Mouse (Mus musculus) CD4-positive helper T cell, adult 2 months (primary cell): Measurements from ENCODE around the gene Cpt1c.

Source experiments
- DNase-seq: peaks from one replicate; pipeline ENCODE4 v3.0.0-alpha.2; 2012; ENCODE audit warnings: low read depth, missing footprints, low spot score

Gene Cpt1c

DNA sequence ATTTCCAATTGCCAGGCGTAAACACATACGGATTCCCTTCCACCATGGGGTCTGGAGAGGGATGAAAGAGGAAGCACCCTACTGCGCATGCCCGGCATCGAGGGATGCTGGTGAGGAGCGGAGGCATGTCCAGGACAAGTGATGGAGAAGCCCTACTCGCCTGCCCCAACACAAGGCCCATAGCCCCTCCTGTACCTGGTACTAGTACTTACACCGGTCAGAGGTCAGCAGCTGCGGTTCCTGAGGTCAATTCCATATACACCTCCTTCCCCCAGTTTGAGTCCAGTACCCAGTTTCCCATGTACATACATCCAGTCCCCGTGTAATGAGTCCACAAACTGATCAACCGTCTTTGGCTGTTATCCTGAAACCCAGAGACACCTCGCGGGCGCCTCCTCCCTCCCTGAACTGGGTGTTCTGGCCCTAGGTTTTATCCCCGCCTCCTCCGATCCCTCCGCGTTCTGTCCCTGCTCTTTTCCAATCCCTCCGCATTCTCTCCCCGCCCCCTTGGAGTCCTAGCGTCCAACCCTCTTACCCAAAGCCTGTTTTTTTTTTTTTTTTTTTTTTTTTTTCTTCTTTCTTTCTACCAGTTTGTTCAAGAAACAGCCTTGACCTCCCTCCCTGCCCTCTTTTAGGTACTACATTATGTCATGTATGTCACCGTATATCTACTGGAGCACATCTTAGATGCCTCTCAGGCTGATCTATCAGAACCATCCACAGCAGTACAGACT is at the start of gene Cpt1c:
Gene Cpt1c (minus strand): TSS at position 469 of the 734 bp plus-strand sequence.
- no peak for DNase-seq

DNA sequence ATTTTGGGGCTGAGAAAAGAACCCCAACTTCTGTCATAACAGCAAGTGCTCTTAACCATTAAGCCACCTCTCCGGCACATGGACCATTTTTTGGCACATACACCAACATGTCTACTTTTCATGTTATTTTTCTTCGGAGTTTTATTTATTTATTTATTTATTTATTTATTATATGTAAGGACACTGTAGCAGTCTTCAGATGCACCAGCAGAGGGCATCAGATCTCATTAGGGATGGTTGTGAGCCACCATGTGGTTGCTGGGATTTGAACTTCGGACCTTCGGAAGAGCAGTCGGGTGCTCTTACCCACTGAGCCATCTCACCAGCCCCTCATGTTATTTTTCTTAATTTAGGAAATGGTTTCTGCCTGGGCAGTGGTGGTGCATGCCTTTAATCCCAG is 49.1 kb upstream of the Cpt1c start:
- peak; percentile 28 for DNase-seq

DNA sequence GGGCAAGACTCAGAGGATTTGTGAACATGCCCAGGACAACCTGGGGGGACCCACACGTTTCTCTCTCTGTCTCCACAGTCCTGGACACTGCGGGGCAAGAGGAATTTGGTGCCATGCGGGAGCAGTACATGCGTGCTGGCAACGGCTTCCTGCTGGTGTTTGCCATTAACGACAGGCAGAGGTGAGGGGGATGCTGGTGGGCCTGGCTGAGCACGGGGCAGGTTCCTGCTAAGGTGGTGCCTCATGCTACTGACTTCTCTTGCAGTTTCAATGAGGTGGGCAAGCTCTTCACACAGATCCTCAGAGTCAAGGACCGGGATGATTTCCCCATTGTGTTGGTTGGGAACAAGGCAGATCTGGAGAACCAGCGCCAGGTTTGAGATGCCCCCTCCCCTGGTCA is 45.6 kb upstream of the Cpt1c start:
- no peak for DNase-seq

DNA sequence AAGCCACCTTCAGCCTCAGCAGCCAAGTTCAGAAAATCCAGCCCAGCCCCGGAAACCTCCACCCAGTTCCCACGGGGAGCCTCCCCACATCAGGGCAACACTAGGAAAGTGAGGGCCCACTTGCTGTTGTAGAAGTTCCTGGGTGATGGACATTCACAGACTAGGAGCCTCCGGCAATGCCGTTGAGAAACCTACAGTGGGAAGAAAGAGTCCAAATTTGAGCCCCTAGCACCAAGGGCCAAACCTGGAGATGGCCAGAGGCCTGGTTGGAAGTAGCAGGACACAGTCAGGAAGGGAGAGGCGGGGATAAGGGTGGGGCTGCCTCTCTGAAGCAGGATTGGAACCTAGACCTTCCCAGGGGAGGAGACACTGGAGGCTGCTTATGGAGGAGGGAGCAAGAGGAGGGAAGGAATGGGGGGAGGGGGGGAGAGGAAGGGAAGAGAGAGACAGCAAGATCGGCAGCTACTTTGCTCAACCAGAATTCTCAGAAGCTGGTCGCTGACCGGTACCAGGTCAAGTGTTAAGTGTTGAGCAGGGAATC is 44.5 kb upstream of the Cpt1c start:
- no peak for DNase-seq

DNA sequence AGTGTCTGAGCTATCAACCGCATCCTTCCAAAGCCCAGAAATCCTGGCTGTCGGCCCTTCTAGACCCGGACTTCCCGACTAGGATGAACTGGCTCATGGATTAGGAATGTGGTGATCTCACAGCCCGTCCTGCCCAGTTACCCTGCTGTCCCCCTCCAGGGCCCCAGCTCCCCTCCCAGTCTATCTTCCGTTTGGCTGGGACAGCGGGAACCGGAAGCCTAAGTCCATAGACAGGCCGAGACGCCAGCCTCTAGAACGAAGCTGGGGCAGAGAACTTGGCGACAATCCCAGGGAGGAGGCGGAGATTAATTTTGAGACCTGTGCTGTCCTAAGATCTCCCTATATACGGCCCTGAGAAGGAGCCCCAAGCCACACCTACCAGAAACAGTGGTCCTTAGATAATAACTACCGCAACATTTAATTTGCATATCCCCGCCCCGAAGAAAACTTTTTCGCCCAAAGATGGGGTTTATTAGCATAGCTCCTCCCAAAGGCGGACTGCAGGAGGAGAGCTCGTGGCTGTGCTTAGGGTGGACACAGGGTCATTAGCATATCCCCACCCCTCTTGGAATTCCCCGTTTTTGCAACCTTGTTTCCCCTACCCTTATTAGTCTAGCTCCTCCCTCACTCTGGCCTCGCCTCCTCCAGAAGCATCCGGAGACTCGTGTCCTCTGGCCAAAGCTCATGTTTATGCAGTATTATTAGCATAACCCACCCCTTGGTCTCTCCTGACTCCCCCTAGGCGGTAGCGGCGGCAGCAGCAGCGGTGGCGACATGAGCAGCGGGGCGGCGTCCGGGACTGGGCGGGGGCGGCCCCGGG is 42.8 kb upstream of the Cpt1c start, which contains the start of gene Rras:
Gene Rras (plus strand): TSS at position 720 of the 820 bp plus-strand sequence.
- peak; percentile 98 for DNase-seq

DNA sequence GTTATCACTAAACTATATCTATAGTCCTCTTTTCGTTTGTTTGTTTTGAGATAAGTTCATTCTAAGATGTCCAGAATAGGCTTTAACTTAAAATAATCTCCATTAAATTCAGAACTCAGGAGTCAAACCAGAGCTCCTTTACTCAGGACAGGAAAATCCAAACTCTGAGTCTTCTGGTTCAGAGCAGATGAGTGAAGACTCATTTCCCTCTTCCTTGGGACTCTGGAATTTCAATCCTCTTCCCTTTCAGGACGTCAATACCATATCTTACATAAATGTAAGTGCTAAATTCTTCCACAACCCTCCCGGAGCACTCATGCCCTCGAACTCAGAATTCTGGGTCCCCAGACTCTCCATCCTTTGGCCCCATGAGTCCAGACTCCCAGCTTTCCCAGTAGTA is 42.1 kb upstream of the Cpt1c start:
- no peak for DNase-seq

DNA sequence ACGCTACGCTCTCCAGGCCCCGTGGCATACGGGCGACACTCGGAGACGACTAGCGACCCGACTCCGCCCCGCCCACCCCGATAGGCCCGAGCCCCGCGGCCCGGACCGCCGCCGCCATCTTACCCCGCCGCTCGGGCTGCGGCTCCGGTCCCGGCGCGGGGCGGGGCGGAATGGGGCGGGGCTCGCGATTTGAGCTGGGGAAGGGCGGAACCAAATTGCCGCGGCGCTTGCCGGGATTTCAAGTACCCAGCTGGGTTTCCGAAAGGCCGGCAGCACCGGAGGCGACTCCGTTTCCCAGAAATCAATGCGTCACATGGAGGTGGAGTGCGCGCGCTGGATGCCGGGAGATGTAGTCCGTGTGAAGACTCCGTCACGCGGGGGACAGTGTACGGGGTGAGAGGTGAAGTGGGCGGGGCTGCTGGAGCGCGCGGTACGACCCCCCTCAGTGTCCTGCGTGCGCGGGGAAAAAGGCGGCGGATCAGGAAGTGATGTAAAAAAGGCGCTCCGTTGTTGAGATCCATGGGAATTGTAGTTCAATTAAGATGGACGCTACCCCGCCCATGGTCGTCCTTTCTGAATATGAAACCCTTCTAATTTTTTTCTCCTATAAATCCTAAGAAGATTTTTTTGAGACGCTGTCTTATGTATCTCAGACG is 41.4 kb upstream of the Cpt1c start, which contains the start of gene Scaf1:
Gene Scaf1 (minus strand): TSS at position 407 of the 656 bp plus-strand sequence.
- peak; percentile 100 for DNase-seq

DNA sequence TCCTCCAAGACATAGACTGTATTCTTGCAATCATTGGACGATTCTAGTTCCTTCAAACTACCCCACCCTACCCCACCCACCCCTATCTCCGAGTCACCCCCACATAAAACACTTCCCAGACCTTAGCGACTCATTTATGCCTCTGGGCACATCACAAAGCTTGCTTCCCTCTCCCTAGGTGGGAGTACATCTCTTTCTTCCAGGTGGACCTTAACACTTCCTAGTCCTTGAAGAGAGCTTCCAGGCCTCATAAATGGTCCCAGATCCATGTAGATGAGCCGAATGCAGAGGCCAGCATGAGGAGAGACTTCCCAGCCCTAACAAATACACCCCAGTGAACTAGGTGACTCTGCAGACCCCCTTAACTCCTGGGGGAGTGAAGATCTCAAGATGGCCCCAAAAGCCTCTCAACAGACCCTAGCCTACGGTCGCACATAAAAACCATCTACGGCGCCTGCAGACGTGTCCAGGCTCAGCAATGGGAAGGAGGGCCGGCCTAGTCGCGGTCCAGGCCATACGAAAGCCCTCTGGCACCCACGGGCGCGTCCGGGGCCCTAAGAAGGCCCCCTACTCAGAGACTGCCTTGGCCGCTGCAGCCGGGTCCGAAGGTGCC is 40.8 kb upstream of the Cpt1c start:
- no peak for DNase-seq

DNA sequence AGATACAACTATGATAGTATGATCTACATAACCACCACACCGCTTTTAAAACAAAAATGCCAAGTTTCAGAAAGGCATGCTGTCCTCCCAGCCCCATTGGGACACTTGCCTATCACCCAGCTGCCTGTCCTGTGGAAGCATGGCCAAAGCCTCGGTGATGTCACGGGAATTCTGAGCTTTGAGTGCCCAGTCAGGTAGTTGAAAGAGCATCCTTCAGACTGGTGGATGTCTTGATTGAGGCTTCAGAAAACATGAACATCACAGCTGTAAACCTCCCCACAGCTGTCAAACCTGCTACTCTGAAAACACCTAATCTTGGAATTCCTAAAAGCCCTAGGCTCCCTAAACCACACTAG is 39.4 kb upstream of the Cpt1c start:
- DNase-seq, result no peak

DNA sequence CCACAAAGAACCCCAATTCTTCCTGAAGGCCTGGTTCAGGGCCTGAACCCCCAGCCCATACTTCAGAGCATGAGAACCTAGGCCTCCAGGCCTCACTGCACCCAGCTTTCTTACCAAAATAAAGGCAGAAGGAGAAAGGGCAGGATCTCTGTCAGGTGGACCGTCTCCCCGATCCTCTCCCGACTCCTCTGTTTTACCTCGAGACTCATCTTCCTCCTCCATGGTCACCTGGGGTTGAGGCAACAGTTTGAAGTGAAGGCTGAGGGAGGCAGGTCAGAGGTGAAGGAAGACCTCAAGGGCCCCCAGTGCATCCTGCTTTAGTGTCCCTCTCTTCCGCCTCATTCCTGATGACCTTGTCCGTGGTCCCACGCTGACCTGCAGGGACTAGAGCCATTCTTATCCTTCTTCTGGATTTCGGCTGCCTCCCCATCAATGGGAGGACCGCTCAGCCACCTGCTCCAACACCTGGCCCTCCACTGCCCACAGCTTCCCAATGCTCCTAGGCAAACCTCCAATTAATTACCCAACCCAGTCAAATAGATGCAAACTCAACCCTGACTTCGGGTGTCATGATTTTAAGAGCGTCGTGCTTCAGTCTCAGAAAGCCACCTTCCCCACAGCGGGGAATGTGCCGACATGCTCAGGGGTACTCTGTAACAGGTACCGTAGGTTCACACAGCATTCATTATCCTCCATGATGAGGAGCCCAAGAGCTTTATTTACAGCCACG is 38.9 kb upstream of the Cpt1c start:
- DNase-seq, result no peak

DNA sequence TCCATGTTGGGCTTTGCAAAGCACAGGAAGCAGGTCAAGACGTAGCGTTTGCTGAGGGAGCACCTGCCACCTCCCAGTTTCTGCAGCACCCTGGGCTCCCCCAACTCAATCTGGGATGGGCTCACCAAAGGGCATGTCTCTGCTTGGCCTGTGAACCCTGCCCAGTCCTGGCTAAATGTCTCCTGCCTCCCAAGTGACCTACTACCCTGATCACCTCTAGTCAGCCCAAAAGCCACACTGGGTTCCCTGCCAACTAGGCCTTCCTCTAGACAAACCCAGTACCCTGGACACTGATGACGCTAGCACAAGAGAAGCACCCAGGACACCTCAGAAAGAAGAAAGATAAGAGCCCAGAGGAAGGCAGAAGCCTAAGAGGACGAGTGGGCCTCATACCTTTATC is 38.2 kb upstream of the Cpt1c start:
- DNase-seq, result no peak

DNA sequence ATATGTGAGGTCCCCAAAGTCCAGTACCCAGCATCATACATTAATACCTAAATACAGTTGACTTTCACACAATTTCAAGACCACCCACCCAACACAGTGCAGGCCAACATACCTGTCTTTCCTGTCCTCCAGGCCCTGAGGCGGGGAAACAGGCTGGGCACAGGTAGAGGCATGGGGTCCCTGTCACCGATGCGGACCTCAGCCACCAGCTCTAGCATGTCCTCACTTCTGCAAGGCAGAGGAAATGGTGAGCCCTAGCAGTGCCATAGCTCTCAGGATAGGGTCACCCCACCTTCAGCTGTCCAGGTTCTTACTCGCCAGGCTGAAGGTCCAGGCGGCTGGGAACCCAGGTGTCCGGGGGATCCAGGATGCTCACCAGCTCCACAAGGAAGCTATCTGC is 37.4 kb upstream of the Cpt1c start:
- DNase-seq, result no peak

DNA sequence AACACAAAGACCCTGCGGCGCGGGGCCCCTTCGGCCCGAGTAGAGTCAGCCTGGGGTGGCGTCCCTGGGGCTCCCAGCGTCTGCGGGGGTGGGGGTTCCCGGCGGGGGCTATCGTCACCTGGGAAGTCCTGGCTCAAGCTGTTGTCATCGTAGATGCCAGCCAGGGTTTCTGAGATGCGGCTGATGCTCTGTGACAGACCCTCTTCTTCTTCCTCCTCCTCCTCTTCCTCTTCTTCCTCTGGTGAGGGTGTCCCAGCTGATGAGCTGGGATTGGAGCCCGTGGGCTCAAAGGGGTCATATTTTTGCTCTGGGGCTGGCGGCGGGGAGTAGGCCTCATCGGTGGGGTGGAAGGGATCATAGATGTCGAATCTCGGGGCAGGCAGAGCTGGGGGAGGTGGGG is 33.8 kb upstream of the Cpt1c start:
- no peak for DNase-seq

DNA sequence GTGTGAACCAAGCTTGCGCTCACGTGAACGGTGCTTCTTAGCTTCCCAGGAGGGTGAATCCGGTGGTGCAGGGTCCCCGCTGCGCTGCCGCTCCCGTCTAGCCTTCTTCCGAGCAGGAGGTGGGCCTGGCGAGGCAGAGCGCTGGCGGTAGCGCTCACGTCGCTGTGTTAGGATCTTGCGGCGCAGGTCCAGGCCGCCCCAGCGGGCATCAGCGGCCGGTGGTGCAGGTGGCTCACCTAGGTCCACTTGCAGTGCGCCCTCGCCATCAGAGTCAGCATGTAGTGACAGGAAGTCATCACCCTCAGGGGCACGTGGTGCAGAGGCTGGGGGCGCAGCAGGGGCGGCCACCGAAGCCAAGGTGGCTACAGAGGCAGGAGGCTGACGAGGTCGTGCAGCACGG is 33.2 kb upstream of the Cpt1c start:
- DNase-seq, result no peak

DNA sequence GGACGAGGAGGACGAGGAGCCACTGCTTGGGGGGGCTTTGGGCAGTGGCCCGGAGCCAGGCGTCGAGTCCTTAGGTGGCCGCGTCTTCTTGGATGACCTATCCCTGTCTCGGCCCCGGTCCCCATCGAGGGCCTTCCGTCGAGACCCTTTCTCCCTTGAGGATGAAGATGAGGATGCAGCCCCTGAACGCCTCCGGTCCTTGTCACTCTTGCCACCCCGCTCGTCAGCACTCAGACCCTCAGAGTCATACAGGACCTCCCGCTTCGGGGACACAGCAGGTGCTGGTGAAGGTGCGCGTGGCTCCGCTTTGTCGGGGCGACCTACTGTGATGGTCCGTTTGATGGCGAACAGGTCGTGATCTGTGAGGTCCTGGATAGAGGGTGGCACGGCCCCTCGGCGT is 32.5 kb upstream of the Cpt1c start:
- DNase-seq, result no peak

DNA sequence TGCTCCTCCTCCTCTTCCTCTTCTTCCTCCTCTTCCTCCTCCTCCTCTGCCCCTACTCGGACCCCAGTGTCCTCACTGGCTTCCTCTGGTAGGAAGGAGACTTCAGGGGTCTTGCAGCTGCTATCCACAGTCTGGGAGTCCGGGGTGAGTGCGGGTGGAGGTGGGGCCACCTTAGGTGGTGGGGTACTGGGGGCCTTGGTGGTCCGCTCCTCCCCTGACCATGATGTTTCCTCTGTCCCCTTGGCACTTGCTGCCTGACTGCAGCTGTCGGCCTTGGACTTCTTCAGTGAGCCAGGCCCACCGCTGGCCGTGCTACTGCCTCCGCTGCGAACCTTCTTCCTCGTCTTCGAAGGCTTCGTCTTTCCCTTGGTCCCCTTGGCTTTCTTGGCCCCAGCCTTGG is 31.9 kb upstream of the Cpt1c start:
- DNase-seq, result no peak

DNA sequence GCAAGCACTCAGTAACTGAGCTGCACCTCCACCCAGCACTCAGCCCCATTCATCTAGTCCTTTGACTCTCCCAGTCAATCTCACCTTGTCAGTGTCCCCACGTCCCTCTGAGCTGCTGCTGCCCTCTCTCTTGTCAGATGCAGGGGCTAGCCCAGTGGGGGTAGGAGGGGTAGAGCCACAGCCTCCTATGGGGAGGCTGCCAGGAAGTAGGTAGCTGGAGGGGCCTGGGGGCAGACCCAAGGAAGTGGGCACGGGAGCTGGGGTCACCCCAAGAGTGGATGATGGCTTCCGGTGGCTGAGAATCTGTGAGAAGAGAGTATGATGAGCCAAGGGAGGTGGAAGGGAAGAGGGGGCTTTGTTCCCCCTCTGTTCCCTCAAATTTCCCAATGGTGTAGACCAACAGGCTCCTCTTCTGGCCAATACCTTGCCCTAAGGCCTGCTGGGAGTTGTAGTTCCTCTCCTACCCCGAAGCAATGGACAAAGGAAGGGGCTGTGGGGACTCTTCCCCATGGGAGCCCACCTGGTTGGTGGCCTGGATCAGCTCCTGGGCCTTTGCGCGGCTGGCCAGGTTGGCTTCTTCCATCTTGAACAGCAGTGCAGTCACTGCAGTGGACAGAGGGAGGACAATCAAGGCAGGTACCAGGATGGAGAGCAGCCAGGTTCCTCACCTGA is 30.8 kb upstream of the Cpt1c start:
- DNase-seq, result no peak

DNA sequence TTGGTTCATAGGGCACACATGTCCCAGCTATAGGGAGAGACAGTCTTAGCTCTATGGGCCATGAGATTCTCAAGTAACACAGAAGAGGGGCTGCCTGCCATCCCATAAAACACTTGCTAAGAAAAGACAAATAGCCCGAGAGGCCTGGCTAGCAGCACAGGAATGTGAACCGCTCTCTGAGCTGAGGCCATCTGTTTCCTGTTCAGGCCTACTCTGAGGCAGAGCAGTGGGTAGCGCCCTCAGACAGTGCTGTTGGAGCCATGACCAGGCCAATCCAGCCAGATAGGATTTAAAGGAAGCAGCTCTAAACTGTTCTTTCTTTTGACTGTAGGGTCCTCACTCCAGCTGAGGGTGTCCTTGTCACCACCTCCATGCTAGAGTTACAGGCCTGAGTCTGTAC is 29.9 kb upstream of the Cpt1c start:
- no peak for DNase-seq

DNA sequence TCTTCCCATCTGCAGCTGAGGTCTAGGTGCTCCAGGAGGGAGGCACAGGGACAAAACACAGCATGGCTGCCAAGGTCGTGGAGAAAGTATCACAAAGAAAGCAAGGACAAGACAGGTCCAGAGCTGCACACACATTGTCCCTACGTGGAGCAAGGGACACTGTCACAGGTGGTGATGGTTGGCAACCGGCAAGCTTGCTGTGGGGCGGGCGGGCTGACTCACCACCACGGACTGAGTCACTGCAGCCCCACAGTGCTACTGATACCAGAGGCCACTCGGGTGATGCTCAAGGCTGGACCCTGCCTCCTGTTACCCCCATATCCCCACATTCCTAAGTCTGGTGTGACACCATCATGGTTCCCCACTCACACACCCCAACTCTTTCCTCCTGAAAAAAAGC is 27.8 kb upstream of the Cpt1c start:
- no peak for DNase-seq

DNA sequence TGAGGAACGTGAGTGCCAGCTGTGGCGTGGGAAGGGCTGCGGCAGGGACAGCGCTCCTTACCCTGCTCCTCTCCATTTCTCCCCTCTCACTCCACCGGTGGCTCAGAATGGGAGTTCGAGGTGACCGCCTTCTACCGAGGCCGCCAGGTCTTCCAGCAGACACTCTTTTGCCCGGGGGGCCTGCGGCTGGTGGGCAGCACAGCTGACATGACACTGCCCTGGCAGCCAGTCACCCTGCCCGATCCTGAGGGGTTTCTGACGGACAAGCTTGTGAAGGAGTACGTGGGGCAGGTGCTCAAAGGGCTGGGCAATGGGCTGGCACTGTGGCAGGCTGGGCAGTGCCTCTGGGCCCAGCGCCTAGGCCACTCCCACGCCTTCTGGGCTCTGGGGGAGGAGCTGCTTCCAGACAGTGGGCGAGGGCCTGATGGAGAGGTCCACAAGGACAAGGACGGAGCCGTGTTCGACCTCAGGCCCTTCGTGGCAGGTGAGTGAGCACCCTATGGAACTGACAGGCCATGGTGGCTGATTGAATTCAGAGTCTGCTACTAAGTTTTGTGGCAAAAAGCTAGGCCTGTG is 26.0 kb upstream of the Cpt1c start:
- no peak for DNase-seq
